Mouse (Mus musculus): Measurements from ENCODE around the gene Sulf2. TPM values are rescaled to one million over a fixed set of nuclear protein-coding genes. Genes with fewer than 3 reads are reported as not detected.

Gene Sulf2
- polyA plus RNA-seq, 1 experiment from 2014 or later: 90.9 TPM

GRCm38 (mm10) chr2:166140427-166140826 lies 15.0 kb downstream of the Sulf2 start:
- Histone ChIP-seq H3K27me3 (ENCODE audit: control insufficient read depth, insufficient read depth, low read length) (no peaks in the 10 kb centered on the region), H3K4me2 (ENCODE audit: low read length) (no peak overlapping the region), H3K4me1 (ENCODE audit: control insufficient read depth, insufficient read depth, low read length) (peaks cover 15% of the 10 kb centered on the region), H3K27ac (replicated peaks; ENCODE audit: low read depth, low read length) (no peak overlapping the region), H3K36me3 (ENCODE audit: control insufficient read depth, insufficient read depth, low read length) (no peaks in the 10 kb centered on the region), H3K9ac (replicated peaks; ENCODE audit: low read length) (no peak overlapping the region), H3K9me3 (ENCODE audit: control insufficient read depth, low read length) (no peaks in the 10 kb centered on the region), H3K4me3 (replicated peaks; ENCODE audit: low read depth, low read length) (no peak overlapping the region)
- DNase-seq (no peak), ATAC-seq (ENCODE audit: low FRiP score, low TSS enrichment) (no peak)
- 82% methylated on average over 9 of the region's 9 CpGs for WGBS

- Histone ChIP-seq H3K4me3 (replicated peaks; ENCODE audit: low read depth, low read length) (no peak overlapping the region), H3K27ac (replicated peaks; ENCODE audit: low read depth, low read length) (no peak overlapping the region), H3K4me2 (ENCODE audit: low read length) (no peak overlapping the region), H3K27me3 (ENCODE audit: control insufficient read depth, insufficient read depth, low read length) (no peaks in the 10 kb centered on the region), H3K4me1 (ENCODE audit: control insufficient read depth, insufficient read depth, low read length) (peaks cover 15% of the 10 kb centered on the region), H3K36me3 (ENCODE audit: control insufficient read depth, insufficient read depth, low read length) (no peaks in the 10 kb centered on the region), H3K9me3 (ENCODE audit: control insufficient read depth, low read length) (no peaks in the 10 kb centered on the region), H3K9ac (replicated peaks; ENCODE audit: low read length) (no peak overlapping the region)
- ATAC-seq (ENCODE audit: low FRiP score, low TSS enrichment) (no peak), DNase-seq (no peak)
- whole genome bisulfite sequencing: 29% methylated on average over 1 of the region's 1 CpGs
Measured at GRCm38 (mm10) chr2:166138308-166138707, 17.2 kb downstream of the Sulf2 start.

GRCm38 (mm10) chr2:166137467-166137866 lies 18.0 kb downstream of the Sulf2 start:
- 88% methylated on average over 4 of the region's 4 CpGs for WGBS
- Histone ChIP-seq H3K4me2 (ENCODE audit: low read length) (no peak overlapping the region), H3K27ac (replicated peaks; ENCODE audit: low read depth, low read length) (no peak overlapping the region), H3K27me3 (ENCODE audit: control insufficient read depth, insufficient read depth, low read length) (no peaks in the 10 kb centered on the region), H3K4me1 (ENCODE audit: control insufficient read depth, insufficient read depth, low read length) (peaks cover 10% of the 10 kb centered on the region), H3K36me3 (ENCODE audit: control insufficient read depth, insufficient read depth, low read length) (no peaks in the 10 kb centered on the region; the same call in 1 of the 2 replicates), H3K9me3 (ENCODE audit: control insufficient read depth, low read length) (no peaks in the 10 kb centered on the region), H3K4me3 (replicated peaks; ENCODE audit: low read depth, low read length) (no peak overlapping the region), H3K9ac (replicated peaks; ENCODE audit: low read length) (no peak overlapping the region)
- DNase-seq (no peak), ATAC-seq (ENCODE audit: low FRiP score, low TSS enrichment) (no peak)

GRCm38 (mm10) chr2:166135711-166136485 lies 19.6 kb downstream of the Sulf2 start:
- Histone ChIP-seq H3K27ac (replicated peaks; ENCODE audit: low read depth, low read length) (peak overlapping the region; percentile 66), H3K9ac (replicated peaks; ENCODE audit: low read length) (0 out of 2 replicates have a peak overlapping the region, but pooled peaks have one; percentile 12)

GRCm38 (mm10) chr2:166128756-166129155 lies 26.7 kb downstream of the Sulf2 start:
- no peaks in the 10 kb centered on the region for H3K4me1 ChIP-seq (ENCODE audit: control insufficient read depth, insufficient read depth, low read length)
- no peaks in the 10 kb centered on the region for H3K27me3 ChIP-seq (ENCODE audit: control insufficient read depth, insufficient read depth, low read length)
- no peak overlapping the region for H3K4me3 ChIP-seq (replicated peaks; ENCODE audit: low read depth, low read length)
- no peak overlapping the region for H3K9ac ChIP-seq (replicated peaks; ENCODE audit: low read length)
- WGBS: 93% methylated on average over 4 of the region's 4 CpGs
- no peak overlapping the region for H3K27ac ChIP-seq (replicated peaks; ENCODE audit: low read depth, low read length)
- DNase-seq (no peak), ATAC-seq (ENCODE audit: low FRiP score, low TSS enrichment) (no peak)
- peaks cover 21% of the 10 kb centered on the region for H3K36me3 ChIP-seq (ENCODE audit: control insufficient read depth, insufficient read depth, low read length)
- no peaks in the 10 kb centered on the region for H3K9me3 ChIP-seq (ENCODE audit: control insufficient read depth, low read length)
- no peak overlapping the region for H3K4me2 ChIP-seq (ENCODE audit: low read length)

More at GRCm38 (mm10) chr2:166135711-166136485, 19.6 kb downstream of the Sulf2 start:
- H3K4me2 ChIP-seq (ENCODE audit: low read length): no peak overlapping the region
- H3K4me3 ChIP-seq (replicated peaks; ENCODE audit: low read depth, low read length): no peak overlapping the region
- no peak; the same call in 1 of the 2 replicates for ATAC-seq (ENCODE audit: low FRiP score, low TSS enrichment)
- H3K36me3 ChIP-seq (ENCODE audit: control insufficient read depth, insufficient read depth, low read length): peaks cover 9% of the 10 kb centered on the region
- H3K27me3 ChIP-seq (ENCODE audit: control insufficient read depth, insufficient read depth, low read length): no peaks in the 10 kb centered on the region
- no peaks in the 10 kb centered on the region for H3K9me3 ChIP-seq (ENCODE audit: control insufficient read depth, low read length)
- WGBS: 43% methylated on average over 16 of the region's 16 CpGs
- H3K4me1 ChIP-seq (ENCODE audit: control insufficient read depth, insufficient read depth, low read length): peaks cover 10% of the 10 kb centered on the region
- DNase-seq: peak; percentile 58

- no peaks in the 10 kb centered on the region for H3K27me3 ChIP-seq (ENCODE audit: control insufficient read depth, insufficient read depth, low read length)
- no peak overlapping the region for H3K4me3 ChIP-seq (replicated peaks; ENCODE audit: low read depth, low read length)
- no peak for DNase-seq
- no peak overlapping the region for H3K9ac ChIP-seq (replicated peaks; ENCODE audit: low read length)
- no peak overlapping the region for H3K27ac ChIP-seq (replicated peaks; ENCODE audit: low read depth, low read length)
- no peaks in the 10 kb centered on the region for H3K4me1 ChIP-seq (ENCODE audit: control insufficient read depth, insufficient read depth, low read length)
- H3K9me3 ChIP-seq (ENCODE audit: control insufficient read depth, low read length): no peaks in the 10 kb centered on the region
- ATAC-seq (ENCODE audit: low FRiP score, low TSS enrichment): no peak
- 93% methylated on average over 15 of the region's 15 CpGs for WGBS
- H3K36me3 ChIP-seq (ENCODE audit: control insufficient read depth, insufficient read depth, low read length): peaks cover 21% of the 10 kb centered on the region
- no peak overlapping the region for H3K4me2 ChIP-seq (ENCODE audit: low read length)
Measured at GRCm38 (mm10) chr2:166128032-166128431, 27.4 kb downstream of the Sulf2 start.

GRCm38 (mm10) chr2:166126343-166126742 lies 29.1 kb downstream of the Sulf2 start:
- DNase-seq (no peak), ATAC-seq (ENCODE audit: low FRiP score, low TSS enrichment) (no peak)
- WGBS: 86% methylated on average over 11 of the region's 11 CpGs
- no peaks in the 10 kb centered on the region for H3K27me3 ChIP-seq (ENCODE audit: control insufficient read depth, insufficient read depth, low read length)
- H3K4me1 ChIP-seq (ENCODE audit: control insufficient read depth, insufficient read depth, low read length): no peaks in the 10 kb centered on the region
- H3K9me3 ChIP-seq (ENCODE audit: control insufficient read depth, low read length): no peaks in the 10 kb centered on the region
- H3K9ac ChIP-seq (replicated peaks; ENCODE audit: low read length): no peak overlapping the region
- no peak overlapping the region for H3K4me2 ChIP-seq (ENCODE audit: low read length)
- no peak overlapping the region for H3K27ac ChIP-seq (replicated peaks; ENCODE audit: low read depth, low read length)
- no peak overlapping the region for H3K4me3 ChIP-seq (replicated peaks; ENCODE audit: low read depth, low read length)
- H3K36me3 ChIP-seq (ENCODE audit: control insufficient read depth, insufficient read depth, low read length): peaks cover 12% of the 10 kb centered on the region; the same call in 1 of the 2 replicates

- H3K9ac ChIP-seq (replicated peaks; ENCODE audit: low read length): no peak overlapping the region
- no peaks in the 10 kb centered on the region for H3K4me1 ChIP-seq (ENCODE audit: control insufficient read depth, insufficient read depth, low read length)
- H3K36me3 ChIP-seq (ENCODE audit: control insufficient read depth, insufficient read depth, low read length): peaks cover 11% of the 10 kb centered on the region; the same call in 1 of the 2 replicates
- ATAC-seq (ENCODE audit: low FRiP score, low TSS enrichment) (no peak), DNase-seq (no peak)
- WGBS: 68% methylated on average over 13 of the region's 13 CpGs
- no peak overlapping the region for H3K27ac ChIP-seq (replicated peaks; ENCODE audit: low read depth, low read length)
- H3K4me3 ChIP-seq (replicated peaks; ENCODE audit: low read depth, low read length): no peak overlapping the region
- H3K4me2 ChIP-seq (ENCODE audit: low read length): no peak overlapping the region
- H3K27me3 ChIP-seq (ENCODE audit: control insufficient read depth, insufficient read depth, low read length): no peaks in the 10 kb centered on the region
- H3K9me3 ChIP-seq (ENCODE audit: control insufficient read depth, low read length): no peaks in the 10 kb centered on the region
Measured at GRCm38 (mm10) chr2:166125492-166126252, 29.8 kb downstream of the Sulf2 start.
